Mouse (Mus musculus) spleen, adult 2 months (tissue): Measurements from ENCODE around the gene Smim1.

Source experiments
- CTCF ChIP-seq: fragments of 200-500 bp; IDR thresholded peaks from 2 replicates; pipeline ENCODE4 v1.5.1; 2011; ENCODE audit warnings: mild to moderate bottlenecking, inconsistent platforms; ENCODE audit not compliant: insufficient read depth, insufficient read length, insufficient replicate concordance; ENCODE audit errors: extremely low read depth
- POLR2A ChIP-seq: fragments of 200-500 bp; IDR thresholded peaks from 2 replicates; pipeline ENCODE4 v1.6.1; 2011; ENCODE audit warnings: low read depth, low read length, inconsistent platforms

GRCm38 (mm10) chr4:154037123-154037522, 11.1 kb upstream of the Smim1 start:
- TF ChIP-seq CTCF (no peak), POLR2A (no peak)
